Mouse (Mus musculus): ENCODE data around the gene Mapkapk3.
"Not testable (repeated sequence)": the region's sequence is repeated elsewhere in the genome, so short reads cannot be mapped to it uniquely, and the experiment has no call there.

The Mapkapk3 gene

DNA sequence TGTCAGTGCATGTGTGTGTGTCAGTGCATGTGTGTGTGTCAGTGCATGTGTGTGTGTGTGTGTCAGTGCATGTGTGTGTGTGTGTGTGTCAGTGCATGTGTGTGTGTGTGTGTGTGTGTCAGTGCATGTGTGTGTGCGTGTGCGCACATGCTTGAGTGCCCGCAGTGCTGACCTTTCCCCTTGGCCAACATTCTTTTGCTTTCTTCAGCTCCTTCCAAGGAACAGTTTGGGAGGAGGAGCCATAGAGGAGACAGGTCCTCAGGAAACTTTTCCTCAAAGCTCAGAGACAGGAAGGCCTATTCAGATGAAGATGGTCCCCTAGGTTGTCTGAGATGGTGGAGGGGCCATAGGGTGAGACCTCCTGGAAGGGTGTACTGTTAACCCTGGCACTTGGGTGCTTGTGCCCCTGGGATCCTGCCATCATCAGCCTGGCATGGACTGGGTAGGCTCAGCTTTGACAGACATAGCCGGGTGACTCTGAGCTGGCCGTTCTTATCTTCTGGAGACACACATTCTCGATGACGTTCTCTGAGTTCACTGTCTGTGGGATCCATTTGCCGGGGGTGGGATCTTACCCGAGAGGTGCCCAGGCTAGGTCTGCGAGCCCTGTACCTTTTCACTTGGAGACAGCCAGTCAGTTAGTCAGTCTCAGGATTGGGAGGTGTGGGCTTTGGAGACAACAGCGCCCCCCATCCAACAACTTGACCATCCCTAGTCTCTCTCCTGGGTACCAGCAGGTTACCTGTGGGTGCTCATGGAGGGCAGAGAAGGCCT is 17.6 kb upstream of the Mapkapk3 start:
- DNase-seq (ENCODE audit: inconsistent ontology term) = no peak

DNA sequence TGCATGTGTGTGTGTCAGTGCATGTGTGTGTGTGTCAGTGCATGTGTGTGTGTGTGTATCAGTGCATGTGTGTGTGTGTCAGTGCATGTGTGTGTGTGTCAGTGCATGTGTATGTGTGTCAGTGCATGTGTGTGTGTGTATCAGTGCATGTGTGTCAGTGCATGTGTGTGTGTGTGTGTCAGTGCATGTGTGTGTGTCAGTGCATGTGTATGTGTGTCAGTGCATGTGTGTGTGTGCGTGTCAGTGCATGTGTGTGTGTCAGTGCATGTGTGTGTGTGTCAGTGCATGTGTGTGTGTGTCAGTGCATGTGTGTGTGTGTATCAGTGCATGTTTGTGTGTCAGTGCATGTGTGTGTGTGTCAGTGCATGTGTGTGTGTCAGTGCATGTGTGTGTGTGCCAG is 17.0 kb upstream of the Mapkapk3 start:
- DNase-seq (ENCODE audit: inconsistent ontology term) = not testable (repeated sequence)

DNA sequence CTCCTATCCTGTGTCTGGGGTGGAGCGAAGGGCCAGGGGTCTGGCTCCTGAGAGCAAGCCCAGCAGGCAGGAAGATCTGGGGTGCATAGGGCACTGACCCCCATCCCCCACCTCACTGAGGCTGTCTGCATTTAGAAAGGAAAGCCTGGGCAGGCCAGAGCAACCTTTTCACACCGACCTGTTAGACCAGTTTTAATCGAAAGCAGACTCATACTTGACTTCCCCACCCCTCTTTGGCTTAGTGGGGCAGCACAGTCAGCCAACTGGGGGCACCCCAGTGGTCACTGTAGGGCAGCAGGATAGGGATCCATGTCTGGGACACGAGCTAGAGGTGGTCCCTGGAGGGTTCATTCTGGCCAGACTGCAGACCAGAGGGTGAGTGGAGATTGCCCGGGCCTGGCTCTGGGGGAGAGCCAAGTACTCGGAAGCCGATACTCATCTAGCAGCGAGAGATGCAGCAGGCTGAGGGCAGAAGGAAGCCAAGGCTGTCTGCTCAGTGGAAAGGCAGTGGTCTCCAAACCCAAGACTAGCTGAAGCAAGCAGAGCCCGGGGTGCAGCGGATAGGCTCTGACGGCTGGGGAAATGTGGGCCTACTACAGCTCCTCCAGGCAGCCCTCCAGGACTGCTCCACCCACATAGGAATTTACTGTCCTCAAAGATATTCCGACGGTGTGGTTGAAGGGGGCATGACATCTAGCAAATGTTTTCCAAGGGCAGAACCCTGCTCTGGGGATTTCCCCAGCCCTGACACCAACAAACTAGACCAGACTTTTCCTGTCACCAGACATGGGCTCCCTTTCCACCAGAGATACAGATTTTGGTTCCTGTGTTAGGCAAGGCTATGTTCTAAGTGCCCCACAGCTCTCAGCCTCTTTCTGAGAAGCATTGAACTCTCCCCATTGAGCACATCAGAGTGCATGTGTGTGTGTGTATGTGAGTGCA is 16.2 kb upstream of the Mapkapk3 start:
- DNase-seq (ENCODE audit: inconsistent ontology term) = no peak

DNA sequence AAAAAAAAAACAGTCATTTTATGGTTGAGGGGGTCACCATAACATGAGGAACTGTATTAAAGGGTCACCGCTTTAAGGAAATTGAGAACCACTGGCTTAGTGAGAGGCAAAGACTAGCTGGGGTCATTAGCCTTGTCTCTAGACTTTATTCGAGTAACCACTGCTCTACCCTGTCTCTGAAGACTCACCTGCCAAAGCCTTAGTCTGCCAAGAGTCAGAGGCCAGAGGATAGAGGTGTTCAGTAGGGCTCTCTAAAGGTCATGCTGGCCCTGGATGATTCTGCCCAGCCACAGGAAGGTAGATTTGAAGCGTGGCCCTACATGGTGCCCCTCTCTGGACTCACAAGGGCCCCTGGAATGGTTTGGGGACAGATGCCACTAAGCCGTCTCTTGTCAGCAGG is 15.3 kb upstream of the Mapkapk3 start:
- no peak for DNase-seq (ENCODE audit: inconsistent ontology term)

DNA sequence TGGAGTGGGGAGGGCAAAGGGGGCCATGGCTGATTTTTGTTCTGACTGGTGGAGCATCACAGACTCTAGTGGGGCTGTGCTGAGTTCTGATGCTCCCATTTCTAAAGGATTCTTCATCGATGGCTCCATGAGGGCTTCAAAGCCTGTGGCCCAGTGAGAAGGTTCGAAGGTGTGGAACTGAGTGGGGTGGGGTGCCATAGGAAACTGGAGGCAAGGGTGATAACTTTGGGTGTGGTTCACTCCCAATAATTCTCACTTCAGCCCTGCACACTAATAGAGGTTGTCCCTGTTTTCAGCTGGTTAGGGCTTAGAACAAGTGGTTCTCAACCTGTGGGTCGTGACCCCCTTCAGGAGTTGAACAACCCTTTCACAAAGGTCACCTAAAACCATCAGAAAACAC is 14.7 kb upstream of the Mapkapk3 start:
- DNase-seq (ENCODE audit: inconsistent ontology term) = no peak

DNA sequence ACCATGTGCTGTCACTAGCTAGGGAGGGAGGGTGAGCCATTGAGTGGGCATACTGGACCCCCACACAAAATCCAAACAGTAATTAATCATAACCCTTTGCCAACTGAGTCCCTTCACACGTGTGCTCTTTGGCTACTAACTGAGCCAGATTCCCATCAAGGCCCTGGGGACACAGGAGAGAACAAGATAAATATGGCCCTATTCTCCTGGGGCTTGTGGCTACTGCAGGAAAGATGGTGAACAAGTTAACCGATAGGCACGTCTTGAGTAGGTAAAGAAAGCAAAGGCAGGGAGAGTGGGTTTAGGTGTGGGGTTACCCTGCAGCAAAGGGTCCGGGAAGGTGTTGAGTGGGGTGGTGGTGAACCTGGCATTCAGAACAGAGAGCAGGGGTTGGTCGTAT is 14.2 kb upstream of the Mapkapk3 start:
- no peak for DNase-seq (ENCODE audit: inconsistent ontology term)

DNA sequence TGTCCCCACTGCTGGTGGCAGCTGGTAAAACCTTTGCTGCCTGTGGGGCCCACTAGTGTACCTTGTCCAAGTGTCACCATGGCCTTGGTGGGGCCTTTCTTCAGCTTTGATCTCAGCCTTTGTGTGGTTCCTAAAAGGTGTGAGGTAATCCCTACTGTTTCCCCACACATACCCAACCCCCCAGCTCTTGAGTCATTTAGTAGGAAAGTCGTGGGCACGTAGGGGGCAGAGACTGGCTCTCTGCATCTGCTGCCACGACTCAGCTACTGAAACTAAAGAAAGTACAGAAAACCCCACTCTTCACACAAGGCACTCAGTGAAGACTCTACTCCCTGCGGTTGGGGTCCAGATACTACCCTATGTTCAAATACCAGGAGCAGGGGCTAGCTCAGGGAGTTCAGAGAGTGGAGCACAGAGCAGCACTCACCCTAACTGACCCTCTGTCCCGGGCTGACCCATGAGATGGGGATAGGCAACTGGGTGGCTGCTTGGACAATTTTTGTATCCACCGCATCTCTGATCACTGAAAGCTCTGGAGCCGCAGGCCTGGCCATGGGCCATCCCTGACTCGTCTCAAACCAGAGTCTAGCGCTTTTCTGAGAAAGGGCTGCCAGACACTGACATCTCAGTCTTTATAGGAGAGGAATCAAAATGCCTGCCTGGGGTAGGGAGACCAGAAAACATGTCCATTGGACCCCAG is 13.6 kb upstream of the Mapkapk3 start:
- DNase-seq (ENCODE audit: inconsistent ontology term) = no peak

DNA sequence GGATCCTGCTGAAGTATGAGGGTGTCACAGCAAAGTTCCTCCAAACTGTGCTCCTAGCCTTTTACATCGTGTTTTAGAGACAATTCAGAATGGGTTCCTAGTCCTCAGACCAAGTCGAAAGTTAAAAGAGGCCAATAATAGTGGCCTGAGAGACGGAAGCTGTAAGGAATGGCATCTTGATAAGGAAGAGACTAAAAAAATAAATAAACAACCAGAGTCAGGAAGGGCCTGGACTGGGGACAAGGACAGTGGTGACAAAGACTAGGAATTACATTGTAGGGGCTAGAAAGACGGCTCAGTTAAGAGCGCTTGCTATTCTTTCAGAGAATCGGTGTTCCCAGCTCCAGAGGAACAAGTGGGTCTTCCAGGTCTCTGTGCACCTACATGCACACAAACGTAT is 12.9 kb upstream of the Mapkapk3 start:
- no peak for DNase-seq (ENCODE audit: inconsistent ontology term)

DNA sequence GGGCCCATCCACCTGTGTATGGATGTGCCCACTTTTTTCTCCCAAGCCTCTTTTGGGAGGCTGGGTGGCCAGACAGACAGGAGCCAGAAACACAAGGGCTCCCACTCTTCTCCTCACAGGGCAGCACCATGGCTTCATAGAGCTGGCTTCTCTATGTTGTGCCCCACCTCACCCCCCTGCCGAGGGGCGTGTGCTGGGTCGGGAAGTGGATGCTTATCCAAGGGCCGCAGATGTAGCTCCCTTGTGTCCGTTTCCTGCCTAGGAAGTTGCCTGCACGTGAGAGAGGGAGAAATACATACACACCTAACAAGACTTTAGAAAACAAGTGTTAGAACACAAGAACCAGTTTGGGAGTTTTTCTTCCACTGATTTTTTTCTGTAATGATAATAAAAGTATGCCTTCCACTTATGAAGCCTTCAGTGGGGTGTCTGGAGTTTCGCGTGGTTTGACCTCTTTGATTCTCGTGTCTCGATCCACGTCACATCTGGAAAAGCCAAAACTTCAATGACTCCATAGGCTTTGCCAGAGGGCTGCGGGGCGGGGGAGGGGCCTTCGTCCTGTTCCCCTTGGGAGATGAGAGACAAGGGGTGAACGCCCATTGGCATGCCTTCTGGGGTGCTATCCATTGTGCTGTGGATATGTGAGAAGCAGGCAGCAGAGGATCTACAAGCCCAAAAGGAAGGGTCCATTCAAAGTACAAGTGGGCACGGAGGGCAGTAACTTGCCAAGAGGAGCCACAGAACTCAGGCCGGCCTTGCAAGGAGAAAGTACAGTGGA is 12.1 kb upstream of the Mapkapk3 start:
- no peak for DNase-seq (ENCODE audit: inconsistent ontology term)

DNA sequence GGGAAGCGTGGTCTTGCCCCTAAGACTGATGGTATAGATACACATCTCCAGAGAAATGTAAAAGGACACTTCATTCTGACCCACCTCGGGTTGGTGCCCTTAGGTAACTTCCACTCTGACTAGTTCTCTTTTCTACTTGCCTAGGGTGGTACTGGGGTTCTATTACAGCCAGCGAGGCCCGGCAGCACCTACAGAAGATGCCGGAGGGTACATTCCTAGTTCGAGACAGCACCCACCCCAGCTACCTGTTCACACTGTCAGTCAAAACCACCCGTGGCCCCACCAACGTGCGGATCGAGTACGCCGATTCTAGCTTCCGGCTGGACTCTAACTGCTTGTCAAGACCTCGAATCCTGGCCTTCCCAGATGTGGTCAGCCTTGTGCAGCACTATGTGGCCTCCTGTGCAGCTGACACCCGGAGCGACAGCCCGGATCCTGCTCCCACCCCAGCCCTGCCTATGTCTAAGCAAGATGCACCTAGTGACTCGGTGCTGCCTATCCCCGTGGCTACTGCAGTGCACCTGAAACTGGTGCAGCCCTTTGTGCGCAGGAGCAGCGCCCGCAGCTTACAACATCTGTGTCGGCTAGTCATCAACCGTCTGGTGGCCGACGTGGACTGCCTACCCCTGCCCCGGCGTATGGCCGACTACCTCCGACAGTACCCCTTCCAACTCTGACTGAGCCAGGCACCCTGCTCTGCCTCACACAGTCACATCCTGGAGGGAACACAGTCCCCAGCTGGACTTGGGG is 10.7 kb upstream of the Mapkapk3 start:
- DNase-seq (ENCODE audit: inconsistent ontology term) = no peak

DNA sequence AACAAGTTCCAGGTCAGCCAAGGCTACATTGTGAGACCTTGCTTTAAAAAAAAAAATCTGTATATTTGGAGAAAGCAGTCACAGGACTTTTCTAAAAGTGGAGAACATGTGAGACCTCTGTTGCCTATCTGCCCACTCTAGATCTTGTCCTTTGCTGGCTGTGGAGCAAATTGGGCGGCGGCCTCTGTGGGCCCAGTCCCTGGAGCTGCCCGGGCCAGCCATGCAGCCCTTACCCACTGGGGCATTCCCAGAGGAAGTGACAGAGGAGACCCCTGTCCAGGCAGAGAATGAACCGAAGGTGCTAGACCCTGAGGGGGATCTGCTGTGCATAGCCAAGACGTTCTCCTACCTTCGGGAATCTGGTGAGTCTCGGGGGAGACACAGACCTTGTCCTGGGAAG is 10.1 kb upstream of the Mapkapk3 start:
- no peak for DNase-seq (ENCODE audit: inconsistent ontology term)

DNA sequence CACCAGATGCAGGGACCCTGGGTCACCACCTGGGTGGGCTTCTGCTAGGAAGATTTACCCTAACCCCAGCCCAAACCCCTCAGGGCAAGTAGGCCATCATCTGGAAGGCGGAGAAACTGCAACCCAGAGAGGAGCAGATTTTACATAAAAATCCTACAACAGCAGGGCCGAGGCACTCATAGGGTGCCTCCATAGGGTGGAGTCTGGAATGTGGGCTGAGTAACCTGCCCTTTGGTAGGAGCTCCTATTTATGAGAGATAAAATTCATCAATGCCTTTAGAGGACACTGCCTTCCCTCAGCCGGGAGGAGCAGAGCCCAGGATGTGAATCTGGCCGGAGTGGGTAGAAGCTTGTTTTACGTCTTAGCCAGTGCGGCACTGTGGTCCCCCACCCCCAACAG is 9.2 kb upstream of the Mapkapk3 start:
- DNase-seq (ENCODE audit: inconsistent ontology term) = no peak

DNA sequence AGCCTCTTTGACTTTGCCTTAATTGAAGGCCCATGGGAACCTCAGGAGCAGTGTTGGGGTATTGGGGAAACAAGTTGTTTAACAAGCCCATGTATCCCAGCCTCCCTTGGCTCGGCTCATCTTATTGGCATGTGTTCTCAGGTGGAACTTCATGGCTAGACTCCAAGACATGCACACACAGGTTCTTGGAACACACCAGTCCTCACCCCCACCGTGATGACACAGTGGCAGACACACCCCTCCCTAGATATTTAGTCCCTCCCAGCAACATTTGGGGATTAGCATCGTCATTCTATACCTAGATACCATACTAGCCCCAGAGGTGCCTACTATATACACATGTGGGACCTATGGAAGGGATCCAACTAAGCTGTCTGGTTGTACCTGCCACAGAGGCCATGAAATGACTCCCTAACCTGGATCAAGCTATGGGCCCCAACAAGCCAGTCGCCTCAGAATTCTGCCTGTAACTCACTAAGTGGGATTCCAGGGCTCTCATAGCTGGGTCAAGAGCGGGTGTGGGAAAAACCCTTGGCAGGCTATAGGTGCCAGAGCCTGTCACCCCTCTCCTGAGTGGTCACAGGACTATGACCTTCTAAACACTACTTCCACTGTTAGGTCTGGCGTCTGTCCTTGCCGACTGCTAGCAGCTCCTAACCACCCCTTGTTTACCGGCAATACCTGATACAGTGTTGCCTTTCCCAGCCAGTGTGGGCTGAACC is 8.5 kb upstream of the Mapkapk3 start:
- DNase-seq (ENCODE audit: inconsistent ontology term) = no peak

DNA sequence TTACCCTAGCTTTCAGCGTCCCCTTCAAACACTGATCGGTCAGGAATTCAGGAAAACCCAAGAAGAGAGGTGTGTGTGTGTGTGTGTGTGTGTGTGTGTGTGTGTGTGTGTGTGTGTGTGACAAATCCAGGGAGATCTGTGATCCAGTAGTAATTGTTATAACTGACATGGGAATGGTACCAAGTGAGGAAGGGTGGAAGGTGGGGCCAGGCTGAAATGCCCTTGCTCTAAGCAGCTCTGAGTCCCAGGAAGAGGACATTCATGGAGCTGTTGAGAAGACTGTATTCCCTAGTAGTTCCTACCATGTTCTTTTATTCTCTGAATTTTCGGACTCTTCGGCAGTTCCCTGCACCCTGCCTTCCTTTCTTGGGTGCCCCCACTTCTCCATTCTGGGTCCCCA is 8.0 kb upstream of the Mapkapk3 start:
- no peak for DNase-seq (ENCODE audit: inconsistent ontology term)

DNA sequence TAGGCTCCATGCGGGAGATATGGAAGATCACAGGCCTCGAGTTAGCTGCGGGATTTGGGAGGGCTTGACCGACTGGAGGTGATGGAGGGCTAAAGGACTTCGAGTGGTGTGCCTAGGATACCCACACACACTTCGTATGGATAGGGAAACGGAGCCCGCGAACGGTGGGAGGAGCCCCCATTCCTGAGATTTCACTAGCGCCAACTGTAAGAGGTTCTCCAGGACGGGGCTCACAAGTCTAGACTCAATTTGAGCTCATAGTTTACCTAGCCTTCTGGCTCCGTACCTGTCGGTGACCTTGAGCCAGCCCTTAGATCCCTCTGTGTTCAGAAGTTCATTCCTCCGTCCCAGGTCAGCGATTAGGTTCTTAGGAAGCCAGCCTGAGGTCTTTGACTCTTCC is 7.4 kb upstream of the Mapkapk3 start:
- no peak for DNase-seq (ENCODE audit: inconsistent ontology term)

DNA sequence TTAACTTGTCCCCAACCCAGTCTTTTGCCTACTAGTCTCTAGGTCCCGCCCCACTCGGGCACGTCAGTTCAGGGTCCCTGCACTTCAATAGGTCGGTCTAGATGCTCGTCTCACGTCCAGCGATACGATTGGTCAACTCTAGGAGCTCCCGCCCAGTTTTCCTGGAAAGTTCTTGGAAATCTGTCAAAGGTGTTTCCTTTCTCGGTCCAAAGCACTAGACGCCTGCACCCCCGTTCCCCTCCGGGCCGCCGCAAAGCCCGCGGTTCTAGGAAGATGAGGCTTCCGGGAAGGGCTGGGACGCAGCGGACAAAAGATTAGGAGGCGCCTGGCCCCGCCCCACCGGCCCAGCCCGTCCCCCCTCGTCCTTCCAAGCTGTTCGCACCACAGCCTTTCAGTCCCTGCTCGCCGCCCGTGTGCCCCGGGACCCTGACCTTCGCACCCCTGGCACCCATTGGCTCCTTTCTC is 6.9 kb upstream of the Mapkapk3 start:
- peak; percentile 95 for DNase-seq (ENCODE audit: inconsistent ontology term)

DNA sequence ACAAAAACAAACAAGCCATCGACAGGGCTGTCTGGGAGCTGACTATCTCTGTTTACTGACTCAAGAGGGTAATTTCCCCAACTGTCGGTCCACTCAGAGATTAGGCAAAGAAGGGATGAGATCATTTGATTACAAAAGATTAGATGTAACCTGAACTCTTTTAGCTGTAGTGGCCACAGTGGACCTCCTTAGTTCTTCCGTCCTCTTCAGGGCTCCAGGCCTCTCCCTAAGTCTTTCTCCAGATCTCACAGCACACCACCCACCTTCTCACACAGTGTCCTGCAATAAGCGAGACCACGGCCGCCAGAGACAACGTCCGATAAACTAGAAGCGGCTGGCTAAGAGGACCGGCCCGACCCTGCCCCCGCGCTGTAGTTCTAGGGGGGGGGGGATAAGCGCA is 6.4 kb upstream of the Mapkapk3 start:
- no peak for DNase-seq (ENCODE audit: inconsistent ontology term)

DNA sequence AAGGTAGTCTGAATTCAATTTTAAA is 6.2 kb upstream of the Mapkapk3 start, which contains the start of gene Cish:
Gene Cish (plus strand): TSS at position 11 of the 25 bp plus-strand sequence.
- no peak for DNase-seq (ENCODE audit: inconsistent ontology term)

DNA sequence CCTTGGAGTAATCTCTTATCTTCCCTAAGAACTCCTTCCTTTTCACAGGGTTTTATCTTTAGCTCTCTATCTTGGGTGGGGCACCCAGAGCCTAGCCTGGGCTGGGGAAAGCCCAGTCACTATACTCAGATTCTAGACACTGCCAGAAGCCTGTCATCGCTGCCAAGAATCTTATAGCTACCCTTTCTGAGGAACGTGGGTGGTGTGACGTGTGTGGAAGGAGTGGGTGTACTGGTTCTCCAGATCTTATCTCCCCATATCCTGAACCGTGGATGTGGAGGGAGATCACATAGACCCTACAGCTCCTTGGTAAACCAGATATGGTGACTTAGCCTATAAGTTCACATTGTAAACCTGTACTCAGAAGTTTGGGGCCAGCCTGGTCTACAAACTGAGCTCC is 5.9 kb upstream of the Mapkapk3 start:
- no peak for DNase-seq (ENCODE audit: inconsistent ontology term)

DNA sequence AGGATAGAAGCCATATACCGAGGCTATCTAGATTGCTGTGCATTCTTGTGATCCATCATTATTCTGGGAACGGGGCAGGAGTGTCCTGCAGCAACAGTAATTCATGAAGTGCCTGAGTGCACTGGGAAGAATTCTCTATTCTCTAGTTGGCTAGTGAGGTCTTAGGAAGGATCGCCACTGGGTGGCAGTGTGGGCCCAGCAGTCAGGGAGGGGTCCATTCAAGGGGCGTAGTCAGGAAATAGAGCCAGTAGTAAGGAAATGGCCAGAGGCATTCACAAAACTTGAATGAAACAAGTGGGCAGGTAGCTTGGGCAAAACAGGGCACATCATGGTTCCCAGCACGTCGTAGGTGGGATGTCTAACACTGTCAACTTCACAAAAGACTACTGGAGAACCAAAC is 4.6 kb upstream of the Mapkapk3 start:
- DNase-seq (ENCODE audit: inconsistent ontology term) = peak; percentile 78

DNA sequence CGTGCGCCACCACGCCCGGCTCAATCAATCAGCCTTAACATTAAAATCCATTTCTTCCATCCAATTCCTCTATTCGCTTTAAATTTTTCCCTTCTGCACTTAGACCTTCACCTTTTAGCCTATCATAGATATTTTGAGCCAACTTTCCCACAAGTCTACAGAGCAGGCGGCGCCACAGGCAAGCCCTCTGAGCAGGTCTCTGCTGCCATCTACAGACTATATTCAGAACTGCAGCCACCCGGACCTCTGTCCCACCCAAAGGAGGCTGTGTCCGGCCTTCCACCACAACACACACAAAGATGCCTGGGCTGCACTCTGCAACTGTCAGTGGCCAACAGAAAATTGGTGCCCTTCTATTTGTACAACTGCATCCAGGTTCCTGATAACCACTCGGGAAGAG is 1.2 kb upstream of the Mapkapk3 start:
- DNase-seq (ENCODE audit: inconsistent ontology term) = peak; percentile 60
